Mouse (Mus musculus) bone marrow macrophage, adult 2 months (primary cell): ENCODE measurements around the gene Med29.

Source experiments
- CTCF ChIP-seq: IDR thresholded peaks from 2 replicates; pipeline ENCODE4 v1.5.1; 2012; ENCODE audit warnings: low read depth, mild to moderate bottlenecking, low read length, moderate library complexity
- POLR2A ChIP-seq: IDR thresholded peaks from 2 replicates; pipeline ENCODE4 v1.6.1; 2012; ENCODE audit warnings: mild to moderate bottlenecking, low read depth, low read length, borderline replicate concordance

- no peak for TF ChIP-seq POLR2A
- TF ChIP-seq CTCF: no peak
These were observed 38.0 kb upstream of the Med29 start for GRCm38 (mm10) chr7:28430512-28430911.
